In genomic region chr6:30635361-30635862, GRCm38 (mm10) we compare ENCODE assay signal across 12 mouse cellular contexts. TPM values are rescaled to one million over a fixed set of nuclear protein-coding genes. Genes with fewer than 3 reads are reported as not detected.
DNase-seq lines count a peak whose midpoint lies in the region; ATAC-seq and TF ChIP-seq lines count a peak whose summit lies in the region.
"Had no signal": no experiment of that assay in that cellular context is flagged by ENCODE, and none has a peak within 500 bp of the region (broad histone marks: within the 10 kb centered on the region; RNA-seq: fewer than 3 reads in every experiment).

No protein-coding gene starts in this region.

- no peak overlapping the region for H3K4me2 ChIP-seq in hindbrain, embryonic 12.5 days (replicated peaks)
- no peak overlapping the region for H3K4me2 ChIP-seq in hindbrain, embryonic 16.5 days (ENCODE audit: low read length)
- H3K4me2 ChIP-seq in neural tube, embryonic 12.5 days (replicated peaks): no peak overlapping the region
- H3K4me2 ChIP-seq in stomach, embryonic 16.5 days (ENCODE audit: low read depth, low read length): no peak overlapping the region
- H3K4me2 ChIP-seq: hindbrain, embryonic 15.5 days had no signal

- no peaks in the 10 kb centered on the region for H3K36me3 ChIP-seq in hindbrain, embryonic 12.5 days
- no peaks in the 10 kb centered on the region for H3K36me3 ChIP-seq in hindbrain, embryonic 16.5 days (ENCODE audit: control insufficient read depth, insufficient read depth, low read length)
- no peaks in the 10 kb centered on the region for H3K36me3 ChIP-seq in neural tube, embryonic 12.5 days
- no peaks in the 10 kb centered on the region for H3K36me3 ChIP-seq in stomach, embryonic 16.5 days (ENCODE audit: control insufficient read depth, insufficient read depth, low read length)
- H3K36me3 ChIP-seq: hindbrain, embryonic 15.5 days had no signal

- 29% methylated on average over 8 of the region's 8 CpGs for WGBS in hindbrain, embryonic 12.5 days
- 40% methylated on average over 8 of the region's 8 CpGs for WGBS in hindbrain, embryonic 16.5 days
- 43% methylated on average over 8 of the region's 8 CpGs for WGBS in neural tube, embryonic 12.5 days
- 30% methylated on average over 8 of the region's 8 CpGs for WGBS in stomach, embryonic 16.5 days

- H3K27me3 ChIP-seq in hindbrain, embryonic 12.5 days: no peaks in the 10 kb centered on the region
- no peaks in the 10 kb centered on the region for H3K27me3 ChIP-seq in hindbrain, embryonic 16.5 days (replicated peaks; ENCODE audit: control insufficient read depth, insufficient read depth, low read length)
- H3K27me3 ChIP-seq in neural tube, embryonic 12.5 days (replicated peaks): no peaks in the 10 kb centered on the region
- no peaks in the 10 kb centered on the region for H3K27me3 ChIP-seq in stomach, embryonic 16.5 days (ENCODE audit: control insufficient read depth, insufficient read depth, low read length)
- H3K27me3 ChIP-seq: hindbrain, embryonic 15.5 days had no signal

- no peak for DNase-seq in neural tube, embryonic 10.5 days (ENCODE audit: extremely low spot score, low spot score)
- no peak for DNase-seq in gastrocnemius, postnatal 36 days
- DNase-seq: layer of hippocampus, adult 9-11 months had no signal

- ATAC-seq in hindbrain, embryonic 12.5 days (ENCODE audit: low FRiP score): no peak
- ATAC-seq in hindbrain, embryonic 16.5 days: no peak
- no peak for ATAC-seq in neural tube, embryonic 12.5 days (ENCODE audit: low FRiP score, low read depth)
- ATAC-seq in stomach, embryonic 16.5 days (ENCODE audit: insufficient read depth, low FRiP score): no peak

- no peak overlapping the region for H3K9ac ChIP-seq in hindbrain, embryonic 12.5 days
- no peak overlapping the region for H3K9ac ChIP-seq in hindbrain, embryonic 16.5 days (ENCODE audit: low read depth, low read length)
- H3K9ac ChIP-seq in neural tube, embryonic 12.5 days: no peak overlapping the region
- H3K9ac ChIP-seq in stomach, embryonic 16.5 days (ENCODE audit: low read length): no peak overlapping the region
- H3K9ac ChIP-seq: hindbrain, embryonic 15.5 days; liver, embryonic 14.5 days had no signal

- H3K27ac ChIP-seq in hindbrain, embryonic 12.5 days: peak overlapping the region; percentile 66
- H3K27ac ChIP-seq in hindbrain, embryonic 16.5 days (ENCODE audit: low read depth, low read length): no peak overlapping the region
- H3K27ac ChIP-seq in neural tube, embryonic 12.5 days: 0 out of 2 replicates have a peak overlapping the region, but pooled peaks have one; percentile 34
- peak overlapping the region; percentile 81 for H3K27ac ChIP-seq in embryonic fibroblast, embryonic 13.5 days (ENCODE audit: insufficient read depth, low read length)
- H3K27ac ChIP-seq in stomach, embryonic 16.5 days (ENCODE audit: low read length): peak overlapping the region; percentile 88
- H3K27ac ChIP-seq: hindbrain, embryonic 15.5 days; liver, embryonic 14.5 days had no signal

- no peak overlapping the region for H3K4me3 ChIP-seq in hindbrain, embryonic 12.5 days
- H3K4me3 ChIP-seq in hindbrain, embryonic 16.5 days (ENCODE audit: low read length): no peak overlapping the region
- no peak overlapping the region for H3K4me3 ChIP-seq in neural tube, embryonic 12.5 days
- no peak overlapping the region for H3K4me3 ChIP-seq in embryonic fibroblast, embryonic 13.5 days (ENCODE audit: insufficient read depth, low read length)
- H3K4me3 ChIP-seq in stomach, embryonic 16.5 days (replicated peaks; ENCODE audit: low read length): no peak overlapping the region
- H3K4me3 ChIP-seq: hindbrain, embryonic 15.5 days had no signal

- TF ChIP-seq POLR2A in embryonic fibroblast, embryonic 13.5 days (IDR thresholded peaks at IDR 0.05; ENCODE audit: low read depth, low read length): no peak

- peaks cover 19% of the 10 kb centered on the region for H3K4me1 ChIP-seq in hindbrain, embryonic 12.5 days
- peaks cover 2% of the 10 kb centered on the region; the same call in 1 of the 2 replicates for H3K4me1 ChIP-seq in hindbrain, embryonic 16.5 days (ENCODE audit: control insufficient read depth, insufficient read depth, low read depth, low read length)
- peaks cover 11% of the 10 kb centered on the region for H3K4me1 ChIP-seq in neural tube, embryonic 12.5 days
- H3K4me1 ChIP-seq in embryonic fibroblast, embryonic 13.5 days (ENCODE audit: control insufficient read depth, insufficient read depth, low read length): peaks cover 7% of the 10 kb centered on the region; the same call in 1 of the 2 replicates
- H3K4me1 ChIP-seq in stomach, embryonic 16.5 days (ENCODE audit: control insufficient read depth, insufficient read depth, low read length): peaks cover 20% of the 10 kb centered on the region
- H3K4me1 ChIP-seq: hindbrain, embryonic 15.5 days had no signal

- 0 out of 2 replicates have a peak, but pooled peaks cover 3% of the 10 kb centered on the region for H3K9me3 ChIP-seq in hindbrain, embryonic 12.5 days (replicated peaks)
- H3K9me3 ChIP-seq in hindbrain, embryonic 16.5 days (ENCODE audit: control insufficient read depth, low read length): no peaks in the 10 kb centered on the region
- H3K9me3 ChIP-seq in neural tube, embryonic 12.5 days: no peaks in the 10 kb centered on the region
- H3K9me3 ChIP-seq in stomach, embryonic 16.5 days (replicated peaks; ENCODE audit: control insufficient read depth, low read length): no peaks in the 10 kb centered on the region
- H3K9me3 ChIP-seq: hindbrain, embryonic 15.5 days had no signal

- intact Hi-C loops in gastrocnemius, postnatal 36 days (cut with DNase I): no loop called here

- no peak for TF ChIP-seq CTCF in embryonic fibroblast, embryonic 13.5 days (IDR thresholded peaks at IDR 0.05; ENCODE audit: borderline replicate concordance, insufficient read depth, low read length)

RNA-seq across cellular contexts. Expression of gene Cpa1, which starts 3.6 kb away (rescaled TPM):
- polyA plus RNA-seq in hindbrain, embryonic 12.5 days (2016; fragmentation: Nextera tagmentation; extraction: Ambion mirVana): 0.30 and 0.34 TPM in 2 replicates
- polyA plus RNA-seq in hindbrain, embryonic 16.5 days (2015; fragmentation: Nextera tagmentation; extraction: Ambion mirVana): 0.85 and 0.90 TPM in 2 replicates
- polyA plus RNA-seq in neural tube, embryonic 12.5 days (2016; fragmentation: Nextera tagmentation; extraction: Ambion mirVana): 0.18 and 0.37 TPM in 2 replicates
- polyA plus RNA-seq in embryonic fibroblast, embryonic 13.5 days (2011; ENCODE audit: insufficient read length, low read depth, missing spikeins): not detected in 2 replicates
- polyA plus RNA-seq in stomach, embryonic 16.5 days (2015; fragmentation: Nextera tagmentation; extraction: Ambion mirVana): 684 and 706 TPM in 2 replicates
- total RNA-seq in gastrocnemius, postnatal 36 days (2021): not detected
- total RNA-seq: ES-E14 had no signal
- polyA plus RNA-seq: cortical plate, adult 2 months had no signal

RNA-seq across cellular contexts. Expression of gene Cpa5, which starts 24.6 kb away (rescaled TPM):
- polyA plus RNA-seq in hindbrain, embryonic 12.5 days (2016; fragmentation: Nextera tagmentation; extraction: Ambion mirVana): 0.10 TPM in 1 of 2 replicates, not detected in the other
- polyA plus RNA-seq in hindbrain, embryonic 16.5 days (2015; fragmentation: Nextera tagmentation; extraction: Ambion mirVana): 0.09 and 0.12 TPM in 2 replicates
- not detected in 2 replicates for polyA plus RNA-seq in neural tube, embryonic 12.5 days (2016; fragmentation: Nextera tagmentation; extraction: Ambion mirVana)
- not detected in 2 replicates for polyA plus RNA-seq in embryonic fibroblast, embryonic 13.5 days (2011; ENCODE audit: insufficient read length, low read depth, missing spikeins)
- polyA plus RNA-seq in stomach, embryonic 16.5 days (2015; fragmentation: Nextera tagmentation; extraction: Ambion mirVana): 0.21 and 0.24 TPM in 2 replicates
- total RNA-seq in gastrocnemius, postnatal 36 days (2021): not detected
- total RNA-seq: ES-E14 had no signal
- polyA plus RNA-seq: hindbrain, embryonic 15.5 days had no signal

RNA-seq across cellular contexts. Expression of gene Cep41, which starts 58.1 kb away (rescaled TPM):
- polyA plus RNA-seq in hindbrain, embryonic 12.5 days (2016; fragmentation: Nextera tagmentation; extraction: Ambion mirVana): 20.5 and 21.9 TPM in 2 replicates
- 10.4 and 14.1 TPM in 2 replicates for polyA plus RNA-seq in hindbrain, embryonic 16.5 days (2015; fragmentation: Nextera tagmentation; extraction: Ambion mirVana)
- polyA plus RNA-seq in neural tube, embryonic 12.5 days (2016; fragmentation: Nextera tagmentation; extraction: Ambion mirVana): 17.9 and 21.6 TPM in 2 replicates
- 8.7 and 14.9 TPM in 2 replicates for polyA plus RNA-seq in embryonic fibroblast, embryonic 13.5 days (2011; ENCODE audit: insufficient read length, low read depth, missing spikeins)
- polyA plus RNA-seq in stomach, embryonic 16.5 days (2015; fragmentation: Nextera tagmentation; extraction: Ambion mirVana): 8.8 and 11.6 TPM in 2 replicates
- total RNA-seq in gastrocnemius, postnatal 36 days (2021): under 1 TPM; 0.47 to 0.79 TPM

Comparison
In these comparisons a context has a peak if more than half of its experiments do, and no peak if none do; other contexts are left out.
1. RNA of gene Cpa1, which starts 3.6 kb away (polyA plus RNA-seq): 684 to 706 TPM in stomach, embryonic 16.5 days; 0.85 to 0.90 TPM in hindbrain, embryonic 16.5 days, 0.30 to 0.34 TPM in hindbrain, embryonic 12.5 days, 0.18 to 0.37 TPM in neural tube, embryonic 12.5 days and not detected in embryonic fibroblast, embryonic 13.5 days; every median in the first group is over 100 times any median in the second.